Mouse (Mus musculus) erythroid progenitor cell, adult 5-6 weeks (primary cell): Measurements from ENCODE around the gene Tub. TPM values are rescaled to one million over a fixed set of nuclear protein-coding genes. Genes with fewer than 3 reads are reported as not detected.

Experiments used
- ATAC-seq: replicated peaks from 2 replicates; pipeline ENCODE4 v1.8.0; 2016; ENCODE audit warnings: moderate number of reproducible peaks, mild to moderate bottlenecking, moderate TSS enrichment, inconsistent platforms; ENCODE audit not compliant: poor library complexity, low FRiP score, severe bottlenecking
- total RNA-seq, 2 experiments: library from RNA; stranded (forward) in 1 of 2; stranded (reverse) in 1 of 2; fragments of 150-400 nt in 1 of 2; fragments of 186-747, 209-891 nt in 1 of 2; gene quantifications; 2 replicates each; pipeline versions ENCODE4 v1.2.3 to v1.2.4; 2015 to 2017; ENCODE audit warnings: low replicate concordance in 2 of 2

The Tub gene
- not detected in 2 replicates for total RNA-seq (2015; ENCODE audit: low replicate concordance)
- total RNA-seq (2017; ENCODE audit: low replicate concordance), result 0.64 TPM in 1 of 2 replicates, not detected in the other

DNA sequence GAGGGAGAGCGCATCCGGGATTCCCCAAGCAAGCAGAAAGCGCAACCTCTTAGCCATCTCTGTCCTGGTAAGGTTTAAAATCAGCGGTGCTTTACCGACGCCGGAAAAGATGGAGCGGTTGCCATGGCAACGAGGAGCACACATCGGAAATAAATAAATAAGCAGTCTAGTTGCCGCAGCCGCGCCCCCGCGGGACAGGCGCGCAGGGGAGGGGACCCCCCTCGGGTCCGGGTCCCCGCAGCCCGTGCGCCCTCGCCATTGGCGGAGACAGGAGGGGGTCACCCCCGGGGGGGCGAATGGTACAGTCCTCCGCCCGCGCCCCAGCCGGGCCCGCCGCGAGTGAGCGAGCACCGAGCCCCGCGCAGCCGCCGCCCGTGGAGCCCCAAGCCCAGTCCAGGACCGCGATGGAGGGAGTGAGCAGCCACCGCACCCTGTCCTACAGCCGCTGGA is at the start of gene Tub:
TSS of gene Tub (plus strand) at position 27 of the 450 bp plus-strand sequence.
- ATAC-seq, result no peak

DNA sequence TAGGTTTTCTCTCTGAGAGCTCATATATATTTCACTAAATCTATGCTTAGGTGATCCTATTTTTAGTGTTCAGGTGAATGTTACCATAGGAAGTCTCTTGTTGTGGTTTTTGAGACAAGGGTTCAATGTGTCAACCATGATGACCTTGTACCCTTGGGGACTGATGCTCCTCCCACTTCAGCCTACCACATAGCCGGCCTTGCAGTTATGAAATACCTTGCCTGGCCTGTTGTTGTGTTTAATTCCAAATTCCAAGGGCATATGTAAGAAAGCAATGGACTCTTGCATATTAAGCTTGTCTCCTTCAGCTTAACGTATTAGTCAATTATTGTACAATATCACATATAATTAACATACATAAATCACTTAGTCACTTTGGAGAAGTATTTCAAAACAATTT is 46.2 kb upstream of the Tub start:
- no peak for ATAC-seq

DNA sequence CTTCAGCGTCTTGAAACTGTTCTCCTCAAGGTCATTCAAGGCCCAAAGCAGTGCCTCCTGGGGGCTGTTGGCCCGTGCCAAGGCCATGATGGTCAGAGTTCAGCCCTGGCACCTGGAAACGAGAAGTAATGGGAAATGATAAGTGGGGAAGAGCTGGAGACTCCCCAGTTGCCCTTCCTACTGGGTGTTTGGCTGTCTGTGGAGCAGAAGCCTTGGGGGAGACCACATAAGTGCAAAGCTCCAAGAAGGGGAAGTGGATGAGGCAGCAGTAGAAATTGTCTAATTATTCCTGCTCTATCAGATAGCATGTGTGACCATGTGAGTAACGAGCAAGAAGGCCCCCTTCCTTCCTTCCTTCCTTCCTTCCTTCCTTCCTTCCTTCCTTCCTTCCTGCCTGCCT is 23.1 kb upstream of the Tub start:
- ATAC-seq, result no peak

DNA sequence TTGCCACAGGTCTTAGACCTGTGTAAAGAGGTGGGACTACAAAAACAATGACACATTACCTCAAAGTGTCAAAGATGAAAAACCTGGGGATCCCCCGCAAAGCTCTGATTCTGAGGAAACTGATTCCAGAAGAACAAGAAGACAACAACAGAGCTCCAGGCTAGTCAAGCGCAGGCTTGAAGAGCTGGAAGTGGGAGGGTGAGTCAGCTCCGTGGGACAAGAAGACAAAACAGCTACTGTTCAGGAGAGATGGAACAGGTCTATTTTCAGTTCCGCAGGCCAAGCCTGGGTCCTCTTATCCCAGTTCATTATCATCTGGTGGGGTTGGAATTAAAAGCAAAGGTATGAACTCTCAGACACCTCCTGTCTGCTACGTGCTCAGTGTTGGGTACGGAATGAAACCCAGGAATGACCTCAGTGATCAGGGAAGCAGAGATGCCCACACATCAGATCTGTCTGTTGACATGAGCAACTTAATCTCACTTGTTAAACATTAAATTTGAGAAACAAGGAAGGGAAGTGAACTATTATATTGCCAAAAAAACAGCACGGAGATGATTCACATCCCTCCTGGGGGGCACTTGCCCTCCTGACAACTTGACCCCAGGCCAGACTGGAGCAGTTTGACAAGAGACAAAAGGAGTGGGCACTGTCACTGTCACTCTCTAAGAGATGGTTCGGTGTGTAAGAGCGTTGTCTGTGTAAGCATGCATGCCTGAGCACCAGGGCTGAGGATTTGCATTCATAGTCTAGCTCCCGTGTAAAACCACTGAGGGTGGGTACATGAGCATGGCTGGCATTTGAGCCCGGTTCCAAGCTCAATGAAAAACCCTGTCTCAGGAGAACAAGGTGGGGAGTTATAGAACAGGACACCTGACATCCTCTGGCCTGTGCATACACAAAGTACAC is 21.6 kb upstream of the Tub start:
- ATAC-seq, result no peak

DNA sequence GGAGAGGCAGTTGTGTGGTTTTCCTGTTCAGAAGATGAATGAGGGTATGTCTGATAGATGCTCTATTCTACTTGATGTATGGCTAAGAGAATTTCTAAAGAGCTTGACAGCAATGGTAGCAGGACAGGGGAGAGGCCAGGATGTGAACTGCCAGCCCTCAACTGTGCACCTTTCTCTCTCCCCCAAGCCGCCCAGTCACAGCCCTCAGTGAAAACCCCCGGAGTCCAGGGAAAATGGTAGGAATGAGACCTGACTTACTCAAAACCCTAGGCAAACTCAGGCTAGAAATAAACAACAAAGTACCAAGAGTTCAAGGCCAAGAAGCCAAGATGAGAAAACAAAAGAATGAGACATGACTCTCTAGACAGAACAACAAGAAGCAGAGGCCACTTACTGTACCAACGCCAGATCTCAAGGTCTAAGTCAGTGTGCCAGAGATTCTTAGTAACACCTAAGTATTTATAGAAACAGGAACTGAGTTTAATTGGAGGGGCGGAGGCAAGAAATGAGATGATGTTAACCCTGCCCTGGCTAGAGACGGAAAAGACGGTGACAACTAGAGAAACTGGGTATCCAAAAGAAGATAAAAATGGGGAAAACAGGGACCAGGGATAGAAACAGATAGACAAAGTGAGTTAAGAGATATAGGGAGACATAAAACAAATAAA is 20.3 kb upstream of the Tub start, which contains the start of gene Nlrp10:
TSS of gene Nlrp10 (minus strand) at position 453 of the 668 bp plus-strand sequence.
- ATAC-seq, result no peak

DNA sequence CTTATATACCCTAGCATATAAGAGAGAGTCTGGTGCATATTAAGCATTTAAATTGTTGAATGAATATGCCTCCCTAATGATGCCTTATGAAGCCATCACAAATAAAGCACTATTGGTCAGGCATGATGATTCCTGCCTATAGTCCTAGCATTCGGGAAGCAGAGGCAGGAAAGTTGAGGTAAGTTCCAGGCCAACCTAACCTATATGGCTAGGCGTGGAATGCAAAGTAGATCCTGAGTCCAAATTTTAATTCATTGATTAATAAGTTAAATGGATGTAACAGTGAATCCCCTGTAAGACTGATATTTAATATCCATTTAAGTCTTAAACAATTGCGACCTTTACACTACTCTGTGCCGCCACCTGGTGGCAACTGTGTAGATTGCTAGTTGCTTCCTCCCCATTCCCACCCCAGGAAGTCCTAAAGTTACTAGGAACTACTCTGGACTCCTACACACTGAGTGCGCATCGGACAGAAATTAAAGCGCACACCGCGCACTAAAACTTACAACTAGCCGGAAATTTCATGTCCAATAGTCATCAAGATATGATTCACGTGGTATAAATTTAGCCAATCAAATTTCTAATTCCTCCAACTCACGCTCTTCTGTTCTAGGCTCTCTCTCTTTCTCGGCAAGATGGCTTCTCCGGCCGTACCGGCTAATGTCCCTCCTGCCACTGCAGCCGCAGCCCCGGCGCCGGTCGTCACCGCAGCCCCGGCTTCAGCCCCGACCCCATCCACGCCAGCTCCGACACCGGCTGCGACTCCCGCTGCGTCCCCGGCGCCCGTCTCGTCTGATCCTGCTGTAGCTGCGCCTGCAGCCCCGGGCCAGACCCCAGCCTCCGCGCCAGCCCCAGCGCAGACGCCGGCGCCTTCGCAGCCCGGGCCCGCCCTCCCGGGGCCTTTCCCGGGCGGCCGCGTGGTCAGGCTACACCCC is 16.1 kb upstream of the Tub start, which contains the start of gene Eif3f:
TSS of gene Eif3f (plus strand) at position 624 of the 938 bp plus-strand sequence.
- ATAC-seq, result peak; percentile 97

DNA sequence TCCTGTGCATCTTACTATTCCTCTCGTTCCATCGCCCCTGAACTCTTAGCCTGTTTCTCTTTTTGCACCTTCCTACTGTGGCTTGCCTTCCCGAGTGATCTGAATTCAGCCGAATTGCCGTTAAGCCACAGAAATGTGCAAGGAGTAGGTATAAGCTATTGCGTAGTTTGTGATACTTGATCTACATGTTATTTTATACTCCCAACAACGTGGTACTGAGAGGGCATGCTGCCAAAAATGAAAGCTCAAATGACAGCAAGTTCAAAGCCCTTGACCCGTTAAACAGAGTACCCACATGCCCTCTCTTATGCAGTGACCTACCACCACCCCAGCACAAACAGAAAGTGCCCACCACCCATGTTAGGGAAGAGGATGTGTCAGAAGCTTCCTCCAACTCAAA is 15.3 kb upstream of the Tub start:
- ATAC-seq, result no peak

DNA sequence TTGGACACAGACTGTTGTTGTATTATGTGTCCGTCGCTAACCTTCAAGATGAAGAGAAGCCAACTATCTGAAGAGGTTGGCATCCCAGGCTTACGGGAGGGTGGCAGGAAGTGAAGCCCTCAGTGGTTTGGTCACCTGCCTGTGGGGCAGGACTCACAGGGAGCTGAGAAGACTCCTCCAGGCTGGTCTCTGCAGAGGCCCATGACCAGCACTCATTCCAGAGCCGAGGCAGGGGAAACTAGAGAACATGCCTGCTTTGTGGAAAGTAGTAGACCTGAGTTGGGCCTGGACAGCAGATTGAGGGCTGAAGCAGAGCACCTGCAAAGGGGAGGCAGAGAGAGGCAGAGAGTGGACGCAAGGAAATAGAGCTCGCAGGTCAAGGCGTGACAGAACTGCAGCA is 14.7 kb upstream of the Tub start:
- ATAC-seq, result no peak

DNA sequence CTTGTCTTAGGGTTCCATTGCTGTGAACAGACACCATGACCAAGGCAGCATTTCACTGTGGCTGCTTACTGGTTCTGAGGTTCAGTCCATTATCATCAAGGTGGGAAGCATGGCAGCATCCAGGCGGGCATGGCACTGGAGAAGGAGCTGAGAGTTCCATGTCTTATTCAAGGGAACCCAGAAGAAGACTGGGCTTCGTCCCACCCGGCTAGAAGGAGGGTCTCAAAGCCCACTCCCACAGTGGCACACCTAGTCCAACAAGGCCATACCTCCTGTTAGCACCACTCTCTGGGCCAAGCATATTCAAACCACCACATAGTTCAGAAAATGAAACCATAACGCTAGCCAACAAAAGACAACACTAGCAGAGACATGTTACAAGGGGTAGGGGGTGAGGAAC is 13.5 kb upstream of the Tub start:
- ATAC-seq, result no peak

DNA sequence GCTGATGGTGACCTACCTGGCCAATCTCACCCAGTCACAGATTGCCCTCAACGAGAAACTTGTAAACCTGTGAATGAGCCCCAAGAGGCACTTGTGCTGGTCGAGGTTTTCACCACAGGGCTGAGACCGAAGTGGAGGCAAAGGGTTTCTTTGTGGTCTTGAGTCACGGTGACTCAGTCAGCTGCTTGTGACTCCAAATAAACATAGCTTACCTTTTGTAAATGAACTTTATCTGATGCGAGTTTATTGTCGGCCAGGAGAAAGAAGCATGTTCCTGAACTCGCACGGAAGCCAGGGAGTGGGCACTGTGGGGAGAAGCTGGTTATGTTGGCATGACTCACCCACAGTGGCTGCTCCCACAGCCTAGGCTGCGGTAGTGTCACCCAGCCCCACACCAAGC is 8.7 kb upstream of the Tub start:
- no peak for ATAC-seq

DNA sequence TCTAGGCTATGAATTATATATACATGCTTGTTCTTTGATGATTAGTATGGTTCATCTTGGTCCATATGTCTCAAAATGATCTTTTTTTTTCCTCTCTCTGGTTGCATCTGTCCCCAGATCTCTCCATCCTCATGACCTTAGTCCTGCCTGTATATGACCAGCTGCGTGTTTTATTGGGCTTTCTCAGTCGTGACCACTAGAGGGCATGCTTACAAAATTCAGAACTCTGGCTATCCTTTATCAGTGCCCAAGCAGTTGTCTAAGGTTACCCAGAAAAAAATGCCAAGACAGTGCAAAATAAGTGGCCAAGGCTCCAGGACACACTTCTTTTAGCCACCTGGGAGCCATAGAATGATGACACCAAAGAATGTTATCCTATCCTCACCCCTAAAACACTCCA is 6.1 kb upstream of the Tub start:
- ATAC-seq, result peak; percentile 59; the same call in 1 of the 2 replicates

DNA sequence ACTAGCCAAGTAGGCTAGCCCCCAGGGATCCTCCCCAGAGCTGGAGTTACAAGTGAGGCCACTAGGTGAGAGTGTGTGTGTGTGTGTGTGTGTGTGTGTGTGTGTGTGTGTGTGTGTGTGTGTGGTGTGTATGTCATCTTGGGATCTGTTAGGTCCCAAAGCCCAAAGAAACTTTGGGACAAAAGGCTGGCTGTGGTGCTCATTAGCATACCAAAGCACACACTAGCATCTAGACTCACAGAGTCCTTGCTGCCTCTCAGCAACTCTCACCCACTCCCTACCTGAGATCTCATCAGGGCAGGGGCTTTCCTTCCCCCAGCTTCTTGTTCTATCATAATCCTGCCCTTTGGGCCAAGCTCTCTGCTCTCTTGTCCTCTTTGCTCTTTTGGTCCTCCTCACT is 1.5 kb upstream of the Tub start:
- no peak for ATAC-seq

DNA sequence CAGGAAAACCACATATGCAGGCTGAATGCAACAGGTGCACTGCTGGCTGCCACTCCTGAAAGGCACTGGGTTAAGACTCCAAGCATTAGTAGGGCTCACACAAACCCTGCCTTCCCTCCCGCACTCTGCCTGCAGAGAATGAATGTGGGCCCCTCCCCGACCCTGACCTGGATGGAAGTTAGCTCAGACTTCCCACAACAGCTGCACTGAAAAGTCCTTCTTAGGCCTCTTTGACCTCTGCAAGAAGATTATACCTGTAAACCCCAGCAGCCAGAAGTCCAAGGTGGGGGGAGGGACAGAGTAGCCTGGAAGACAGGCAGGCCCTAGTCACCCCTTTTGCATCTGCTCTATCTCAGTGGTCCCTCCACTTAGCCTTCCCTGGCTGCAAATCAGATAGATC is 837 bp upstream of the Tub start:
- no peak for ATAC-seq

DNA sequence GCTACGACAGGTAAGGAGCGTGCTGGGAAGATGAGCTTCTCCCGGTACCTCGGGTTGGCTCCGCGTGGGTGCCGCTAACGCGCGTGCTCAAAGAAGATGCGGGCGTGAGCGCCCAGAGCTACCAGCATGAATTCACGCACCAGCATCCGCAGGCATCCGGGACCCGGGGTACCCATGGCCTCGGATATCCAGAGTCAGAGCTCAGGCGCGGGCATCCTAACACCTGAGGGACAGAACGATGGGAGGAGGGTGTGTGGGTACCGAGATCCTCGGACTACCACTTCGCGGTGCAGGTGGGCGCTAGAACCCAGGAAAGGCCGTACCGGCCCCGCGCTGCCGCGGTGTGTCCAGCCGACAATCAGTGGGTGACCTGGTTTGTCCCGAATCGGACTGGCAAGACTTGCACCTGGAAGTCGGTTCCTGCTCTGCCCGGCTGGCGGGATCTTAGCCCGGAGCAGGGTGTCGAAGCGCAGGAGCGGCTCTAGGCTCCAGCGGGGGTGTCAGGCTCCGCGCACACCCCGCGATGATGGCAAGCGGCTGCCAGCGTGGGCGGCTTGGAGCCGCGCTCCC is 709 bp downstream of the Tub start:
- ATAC-seq, result no peak

DNA sequence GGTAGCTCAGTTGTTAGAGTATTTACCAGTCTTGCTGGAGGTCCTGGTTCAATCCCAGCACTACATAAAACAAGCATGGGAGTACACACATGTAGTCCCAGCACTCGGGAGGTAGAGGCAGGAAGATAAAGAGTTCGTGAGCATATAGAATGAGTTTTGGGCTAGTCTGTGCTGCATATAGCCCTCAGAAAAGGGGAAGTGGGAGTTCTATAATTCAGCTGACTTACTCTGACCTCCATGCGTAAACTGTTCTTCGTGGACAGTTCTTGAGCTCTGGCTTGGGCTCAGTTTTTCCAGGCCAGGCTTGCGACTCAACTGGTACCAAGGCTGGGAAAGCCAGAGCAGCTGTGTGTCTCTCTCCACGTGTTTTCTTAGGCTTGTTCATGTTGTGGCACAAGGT is 2.7 kb downstream of the Tub start:
- ATAC-seq, result no peak

DNA sequence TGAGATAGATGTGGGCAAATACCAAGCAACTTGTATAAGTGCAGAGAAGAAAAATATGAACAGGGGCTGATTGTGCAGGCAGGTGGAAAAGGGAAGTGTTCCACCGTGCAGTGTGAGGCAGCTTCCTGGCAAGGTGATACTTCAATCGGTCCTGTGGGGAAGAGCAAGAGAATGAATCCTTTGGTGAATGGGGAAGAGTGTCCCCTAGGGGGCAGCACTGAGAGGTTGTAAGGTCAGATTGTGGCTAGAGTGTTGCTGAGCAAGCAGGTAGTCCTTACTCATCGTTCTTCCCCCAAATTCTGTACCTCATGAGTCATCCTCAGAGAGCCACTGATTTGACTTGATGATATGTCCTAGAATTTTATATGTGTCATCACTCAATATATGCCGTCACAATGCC is 4.0 kb downstream of the Tub start:
- ATAC-seq, result peak; percentile 59; the same call in 1 of the 2 replicates

DNA sequence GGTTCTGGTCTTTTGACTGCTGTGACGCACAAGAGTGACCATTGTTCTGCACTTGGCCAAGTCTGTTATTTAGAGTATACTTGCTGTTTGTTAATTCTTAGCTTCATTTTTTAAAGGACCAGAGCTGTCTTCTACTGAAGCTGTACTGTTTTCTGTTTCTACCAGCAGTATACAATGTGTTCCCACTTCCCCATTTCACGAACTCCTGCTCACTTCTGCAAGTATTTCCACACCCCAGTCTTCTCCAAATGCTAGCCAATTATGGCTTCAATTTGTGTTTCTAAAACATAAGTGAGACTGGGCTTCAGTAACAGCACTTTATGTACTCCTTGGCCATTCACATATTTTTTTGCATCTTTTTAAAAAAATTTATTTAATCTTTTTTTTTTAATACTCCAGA is 7.6 kb downstream of the Tub start:
- ATAC-seq, result no peak

DNA sequence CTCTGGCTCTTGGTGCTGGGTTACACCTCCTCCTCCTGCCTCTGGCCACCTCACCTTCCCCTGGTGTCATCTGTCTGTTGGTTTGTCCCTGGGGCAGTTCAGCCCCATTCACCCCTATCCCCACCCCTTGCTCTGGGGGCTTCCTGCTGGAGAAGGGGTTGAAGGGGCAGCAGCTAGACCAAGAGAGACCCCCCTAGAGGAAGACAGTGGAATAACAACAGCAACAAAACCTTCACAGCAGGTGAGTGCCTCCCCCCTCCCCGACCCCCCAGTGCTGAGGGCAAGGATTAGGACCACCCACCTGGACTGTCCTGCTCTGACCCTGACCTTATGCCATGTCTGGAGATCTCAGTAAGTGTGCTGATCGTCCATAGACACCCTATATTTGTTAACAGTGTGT is 15.8 kb downstream of the Tub start:
- ATAC-seq, result no peak

DNA sequence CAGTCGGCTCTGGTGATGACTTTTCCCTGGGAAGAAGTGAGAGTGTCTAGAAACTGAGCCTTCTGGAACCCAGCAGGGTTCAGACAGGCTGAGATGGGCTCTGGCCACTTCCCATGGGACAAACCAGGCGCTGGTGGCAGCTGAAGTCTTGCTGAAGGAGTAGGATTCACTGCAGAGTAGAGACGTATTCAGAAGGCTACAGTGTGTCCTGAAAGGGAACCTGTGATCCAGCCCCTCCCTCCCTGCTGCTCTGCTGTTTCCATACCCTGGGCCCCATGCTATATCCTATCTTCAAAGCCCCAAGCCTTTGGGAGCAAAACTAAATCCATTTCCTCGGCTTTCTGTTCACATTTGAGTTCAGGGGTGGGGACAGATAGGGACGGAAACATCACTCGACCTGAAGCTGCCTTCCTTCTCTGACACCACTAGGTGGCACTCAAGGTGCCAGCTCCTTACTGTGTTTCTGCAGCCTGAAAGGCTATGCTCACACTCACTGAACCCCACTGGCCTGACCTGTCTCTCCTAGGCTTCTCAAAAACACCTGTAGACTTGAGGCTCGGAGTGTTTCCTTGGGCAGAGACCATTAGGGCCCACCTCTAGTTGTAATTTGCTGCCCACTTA is 16.7 kb downstream of the Tub start:
- ATAC-seq, result 0 out of 2 replicates have a peak, but pooled peaks have one; percentile 48
